Mouse (Mus musculus) midbrain, postnatal 0 days (tissue): Measurements from ENCODE around the gene Eri3. TPM values are rescaled to one million over a fixed set of nuclear protein-coding genes. Genes with fewer than 3 reads are reported as not detected.

Source experiments
- ATAC-seq: fragments of 200-750 bp; cut with Nextera tagmentation; 2 replicates; pipeline ENCODE4 v1.8.0; 2017; ENCODE audit warnings: moderate number of reproducible peaks, mild to moderate bottlenecking, moderate TSS enrichment, moderate library complexity; ENCODE audit not compliant: low FRiP score
- DNase-seq: peaks from one replicate; pipeline ENCODE4 v3.0.0-alpha.2; 2015; ENCODE audit warnings: low spot score
- H3K27ac ChIP-seq: fragments of 300-500 bp; sonication (generic); 2 replicates; pipeline ENCODE4 v1.5.1; 2014; ENCODE audit warnings: low read depth, mild to moderate bottlenecking, low read length, mixed read lengths
- H3K27me3 ChIP-seq: fragments of 300-500 bp; sonication (generic); 2 replicates; pipeline ENCODE4 v1.6.1; 2014; ENCODE audit warnings: low read length, control low read depth, mixed read lengths; ENCODE audit not compliant: insufficient read depth
- H3K36me3 ChIP-seq: fragments of 300-500 bp; sonication (generic); 2 replicates; pipeline ENCODE4 v1.6.1; 2014; ENCODE audit warnings: low read length, control low read depth, mixed read lengths; ENCODE audit not compliant: insufficient read depth
- H3K4me1 ChIP-seq: fragments of 300-500 bp; sonication (generic); 2 replicates; pipeline ENCODE4 v1.6.1; 2014; ENCODE audit warnings: mild to moderate bottlenecking, control low read depth, antibody characterized with exemption, low read length, mixed read lengths; ENCODE audit not compliant: insufficient read depth
- H3K4me2 ChIP-seq: fragments of 300-500 bp; sonication (generic); 2 replicates; pipeline ENCODE4 v1.6.1; 2014; ENCODE audit warnings: low read depth, mild to moderate bottlenecking, low read length, mixed read lengths; ENCODE audit not compliant: poor library complexity, severe bottlenecking
- H3K4me3 ChIP-seq: fragments of 300-500 bp; sonication (generic); 2 replicates; pipeline ENCODE4 v1.5.1; 2014; ENCODE audit warnings: low read depth, mild to moderate bottlenecking, low read length, moderate library complexity
- H3K9ac ChIP-seq: fragments of 300-500 bp; sonication (generic); replicated peaks from 2 replicates; pipeline ENCODE4 v1.6.1; 2014; ENCODE audit warnings: mild to moderate bottlenecking, low read length, moderate library complexity, mixed read lengths; ENCODE audit not compliant: poor library complexity, severe bottlenecking
- H3K9me3 ChIP-seq: fragments of 300-500 bp; sonication (generic); 2 replicates; pipeline ENCODE4 v1.6.1; 2016; ENCODE audit warnings: low read length, control low read depth
- CTCF ChIP-seq: IDR thresholded peaks from 2 replicates; pipeline ENCODE4 v1.5.1; 2016; ENCODE audit warnings: antibody characterized with exemption, mild to moderate bottlenecking
- WGBS: fragments of 180-500 bp; shearing (Covaris S2); extraction: QIAGEN DNeasy Blood & Tissue Kit; methylation state at CpG from one replicate; pipeline ENCODE4 v1.1.7; 2014; 5-methylcytosine and 5-hydroxymethylcytosine counted together
- polyA plus RNA-seq: library from polyadenylated mRNA; unstranded; fragments of >200 nt; fragmentation: Nextera tagmentation; extraction: Ambion mirVana; gene quantifications from 2 replicates; pipeline ENCODE4 v1.2.1, GENCODE M21; 2015
- total RNA-seq: library from RNA; depleted of rRNA; stranded (reverse); fragments of >200 nt; gene quantifications from 2 replicates; pipeline ENCODE4 v1.2.3, GENCODE M21; 2014

Gene Eri3
- total and polyA plus RNA-seq, 2 experiments from 2014 or later, result 291 to 323 TPM

- DNase-seq (no peak), ATAC-seq (no peak)
- no peak for TF ChIP-seq CTCF
- Histone ChIP-seq H3K36me3 (no peaks in the 10 kb centered on the region; the same call in 1 of the 2 replicates), H3K4me3 (no peak overlapping the region), H3K27me3 (no peaks in the 10 kb centered on the region), H3K9me3 (no peaks in the 10 kb centered on the region), H3K4me2 (no peak overlapping the region), H3K9ac (no peak overlapping the region), H3K27ac (no peak overlapping the region), H3K4me1 (no peaks in the 10 kb centered on the region; the same call in 1 of the 2 replicates)
- 81% methylated on average over 5 of the region's 5 CpGs for WGBS
Measured at GRCm38 (mm10) chr4:117557068-117557645, 7.0 kb downstream of the Eri3 start.

DNA sequence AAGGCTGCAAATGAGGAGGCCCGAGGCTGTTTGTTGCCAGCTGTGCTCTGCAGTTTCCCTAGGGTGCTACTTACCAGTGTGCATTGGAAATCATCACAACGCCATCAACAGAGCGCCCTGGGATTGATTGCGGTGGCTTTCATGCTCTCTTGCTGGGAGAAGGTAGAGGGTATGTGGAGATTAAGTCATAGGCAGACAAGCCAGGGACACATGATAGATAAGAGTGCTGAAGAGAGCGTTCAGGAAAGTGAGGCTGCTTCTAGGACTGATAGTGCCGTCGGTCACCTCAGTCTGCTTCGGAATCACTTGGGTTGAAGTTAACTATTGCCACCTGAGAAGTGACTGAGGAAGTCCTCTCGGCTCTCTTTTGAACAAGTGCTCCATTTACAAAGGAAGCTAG lies 13.8 kb downstream of the Eri3 start:
- Histone ChIP-seq H3K4me3 (no peak overlapping the region), H3K4me1 (no peaks in the 10 kb centered on the region), H3K9me3 (no peaks in the 10 kb centered on the region), H3K4me2 (no peak overlapping the region), H3K27me3 (no peaks in the 10 kb centered on the region), H3K9ac (no peak overlapping the region), H3K36me3 (peaks cover 13% of the 10 kb centered on the region), H3K27ac (no peak overlapping the region)
- DNase-seq (no peak), ATAC-seq (no peak)
- 78% methylated on average over 9 of the region's 9 CpGs for WGBS
- TF ChIP-seq CTCF, result no peak

GRCm38 (mm10) chr4:117568846-117569245 lies 18.7 kb downstream of the Eri3 start:
- 70% methylated on average over 2 of the region's 2 CpGs for WGBS
- no peak overlapping the region for H3K4me2 ChIP-seq
- peaks cover 13% of the 10 kb centered on the region for H3K36me3 ChIP-seq
- H3K9me3 ChIP-seq, result no peaks in the 10 kb centered on the region
- H3K9ac ChIP-seq, result no peak overlapping the region
- no peak overlapping the region for H3K4me3 ChIP-seq
- TF ChIP-seq CTCF, result no peak
- DNase-seq (no peak), ATAC-seq (no peak)
- H3K27ac ChIP-seq, result no peak overlapping the region
- H3K4me1 ChIP-seq, result no peaks in the 10 kb centered on the region
- no peaks in the 10 kb centered on the region for H3K27me3 ChIP-seq

DNA sequence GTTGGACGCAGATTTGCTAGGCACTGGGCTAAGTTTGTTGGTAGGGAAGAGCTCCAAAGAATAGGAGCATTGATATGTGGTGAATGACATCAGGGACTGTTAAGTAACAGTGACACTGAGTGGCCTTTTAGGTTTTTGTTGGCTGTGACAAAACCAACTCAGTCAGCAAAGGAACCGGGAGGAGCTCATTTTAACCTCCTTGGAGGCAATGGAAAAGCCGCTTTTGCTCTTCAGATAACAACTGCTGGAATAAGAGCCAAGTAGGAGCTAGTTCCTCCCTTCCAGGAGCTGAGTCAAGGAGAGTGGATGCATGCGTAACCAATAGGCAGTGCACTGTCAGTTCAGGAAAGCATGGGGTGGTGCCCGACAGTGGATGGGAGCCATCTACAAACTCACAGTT lies 20.8 kb downstream of the Eri3 start:
- H3K9ac ChIP-seq, result no peak overlapping the region
- H3K4me2 ChIP-seq, result no peak overlapping the region
- ATAC-seq (no peak), DNase-seq (no peak)
- no peak for TF ChIP-seq CTCF
- no peaks in the 10 kb centered on the region for H3K9me3 ChIP-seq
- 73% methylated on average over 5 of the region's 5 CpGs for WGBS
- no peaks in the 10 kb centered on the region for H3K4me1 ChIP-seq
- no peaks in the 10 kb centered on the region for H3K27me3 ChIP-seq
- H3K4me3 ChIP-seq, result no peak overlapping the region
- H3K36me3 ChIP-seq, result peaks cover 4% of the 10 kb centered on the region; the same call in 1 of the 2 replicates
- no peak overlapping the region for H3K27ac ChIP-seq

DNA sequence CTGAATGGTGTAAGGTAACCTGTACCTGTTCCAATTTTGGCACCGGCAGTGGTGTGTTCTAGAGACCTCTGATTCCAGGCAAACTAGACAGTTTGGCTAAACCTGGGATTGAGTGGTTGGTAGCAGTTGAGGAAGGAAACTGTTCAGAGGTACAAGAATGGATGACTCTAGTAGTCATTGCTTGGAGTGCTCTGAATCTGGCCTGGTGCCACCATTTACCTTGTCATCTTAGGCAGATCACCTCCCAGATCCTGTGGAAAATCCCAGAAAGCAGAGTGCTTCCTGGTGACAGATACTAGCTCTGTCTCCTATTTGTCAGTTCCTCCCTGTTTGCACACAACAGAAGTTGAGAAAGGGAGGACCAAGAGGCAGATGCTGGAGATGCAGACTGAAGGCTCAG lies 27.4 kb downstream of the Eri3 start:
- TF ChIP-seq CTCF, result no peak
- Histone ChIP-seq H3K36me3 (peaks cover 5% of the 10 kb centered on the region; the same call in 1 of the 2 replicates), H3K4me3 (no peak overlapping the region), H3K27ac (no peak overlapping the region), H3K4me1 (no peaks in the 10 kb centered on the region), H3K9ac (no peak overlapping the region), H3K9me3 (no peaks in the 10 kb centered on the region), H3K27me3 (no peaks in the 10 kb centered on the region), H3K4me2 (no peak overlapping the region)
- WGBS, result 100% methylated on average over 1 of the region's 1 CpGs
- DNase-seq (no peak), ATAC-seq (no peak)

- no peaks in the 10 kb centered on the region for H3K27me3 ChIP-seq
- WGBS, result 70% methylated on average over 9 of the region's 9 CpGs
- peaks cover 25% of the 10 kb centered on the region for H3K36me3 ChIP-seq
- no peaks in the 10 kb centered on the region for H3K9me3 ChIP-seq
- ATAC-seq (no peak), DNase-seq (no peak)
- H3K4me2 ChIP-seq, result no peak overlapping the region
- H3K4me3 ChIP-seq, result no peak overlapping the region
- H3K9ac ChIP-seq, result no peak overlapping the region
- TF ChIP-seq CTCF, result no peak
- H3K4me1 ChIP-seq, result no peaks in the 10 kb centered on the region
- H3K27ac ChIP-seq, result no peak overlapping the region
Measured at GRCm38 (mm10) chr4:117581626-117582025, 31.5 kb downstream of the Eri3 start.
